Mouse (Mus musculus) kidney, embryonic 15.5 days (tissue): ENCODE results near the gene Iba57. TPM values are rescaled to one million over a fixed set of nuclear protein-coding genes. Genes with fewer than 3 reads are reported as not detected.

ENCODE experiments used
- ATAC-seq: fragments of 200-750 bp; cut with Nextera tagmentation; replicated peaks from 2 replicates; pipeline ENCODE4 v1.8.0; 2017; ENCODE audit warnings: moderate TSS enrichment; ENCODE audit not compliant: low FRiP score
- H3K27ac ChIP-seq: fragments of 300-500 bp; sonication (generic); 2 replicates; pipeline ENCODE4 v1.5.1; 2015; ENCODE audit warnings: mild to moderate bottlenecking, inconsistent platforms
- H3K27me3 ChIP-seq: fragments of 300-500 bp; sonication (generic); 2 replicates; pipeline ENCODE4 v1.6.1; 2015; ENCODE audit warnings: inconsistent platforms
- H3K36me3 ChIP-seq: fragments of 300-500 bp; sonication (generic); 2 replicates; pipeline ENCODE4 v1.6.1; 2015; ENCODE audit warnings: inconsistent platforms
- H3K4me1 ChIP-seq: fragments of 300-500 bp; sonication (generic); 2 replicates; pipeline ENCODE4 v1.6.1; 2015; ENCODE audit warnings: inconsistent platforms
- H3K4me2 ChIP-seq: fragments of 300-500 bp; sonication (generic); 2 replicates; pipeline ENCODE4 v1.6.1; 2015; ENCODE audit warnings: moderate library complexity, mild to moderate bottlenecking, inconsistent platforms
- H3K4me3 ChIP-seq: fragments of 300-500 bp; sonication (generic); replicated peaks from 2 replicates; pipeline ENCODE4 v1.5.1; 2015; ENCODE audit warnings: mild to moderate bottlenecking, inconsistent platforms
- H3K9ac ChIP-seq: fragments of 300-500 bp; sonication (generic); 2 replicates; pipeline ENCODE4 v1.6.1; 2015; ENCODE audit warnings: mild to moderate bottlenecking, inconsistent platforms
- H3K9me3 ChIP-seq: fragments of 300-500 bp; sonication (generic); replicated peaks from 2 replicates; pipeline ENCODE4 v1.6.1; 2016; ENCODE audit warnings: inconsistent platforms
- WGBS: fragments of 180-500 bp; shearing (Covaris S2); methylation state at CpG from one replicate; pipeline ENCODE4 v1.1.7; 2015; ENCODE audit warnings: mixed read lengths; 5-methylcytosine and 5-hydroxymethylcytosine counted together
- polyA plus RNA-seq: library from polyadenylated mRNA; unstranded; fragments of >200 nt; fragmentation: Nextera tagmentation; extraction: Ambion mirVana; gene quantifications from 2 replicates; pipeline ENCODE4 v1.2.1, GENCODE M21; 2015

Gene Iba57
- polyA plus RNA-seq, 1 experiment from 2014 or later, result 6.9 TPM

DNA sequence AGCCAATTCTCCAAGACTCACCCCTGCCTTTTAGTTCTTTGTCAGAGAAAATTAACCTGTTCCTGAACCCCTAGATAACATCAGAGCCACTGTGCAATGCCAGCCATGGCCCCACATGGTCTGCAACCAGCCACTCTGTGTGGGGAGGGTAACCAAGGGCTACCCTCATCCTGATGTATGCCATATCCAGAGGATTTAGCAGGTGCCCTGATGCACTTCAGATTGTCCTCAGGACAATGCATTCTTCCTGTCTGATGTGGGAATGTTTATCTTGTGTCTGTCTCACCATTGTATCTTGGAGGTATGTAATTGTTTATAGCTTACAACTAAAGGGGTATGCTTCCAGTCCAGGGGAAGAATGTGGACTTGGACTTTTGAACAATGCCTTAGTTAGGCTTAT, 32.7 kb upstream of the Iba57 start:
- no peak overlapping the region for H3K4me2 ChIP-seq
- no peaks in the 10 kb centered on the region for H3K9me3 ChIP-seq
- H3K27ac ChIP-seq, result no peak overlapping the region
- peaks cover 3% of the 10 kb centered on the region for H3K4me1 ChIP-seq
- no peak overlapping the region for H3K9ac ChIP-seq
- H3K27me3 ChIP-seq, result no peaks in the 10 kb centered on the region
- ATAC-seq, result no peak
- no peak overlapping the region for H3K4me3 ChIP-seq
- peaks cover 14% of the 10 kb centered on the region for H3K36me3 ChIP-seq

DNA sequence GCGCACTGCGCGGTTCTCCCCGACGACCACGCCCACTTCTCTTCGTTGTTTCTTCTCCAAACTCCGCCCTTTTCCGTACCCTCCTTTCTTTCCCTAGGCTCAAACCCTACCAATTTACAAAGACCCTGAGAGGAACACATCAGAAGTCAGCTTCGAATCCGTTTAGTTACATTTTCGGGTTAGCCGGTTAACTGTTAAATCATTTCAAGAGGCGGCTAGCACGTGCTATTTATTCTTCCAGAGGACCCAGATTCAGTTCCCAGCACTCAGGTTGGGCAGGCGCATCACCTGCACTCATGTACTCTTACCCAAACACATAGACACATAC, 28.5 kb upstream of the Iba57 start, which contains the start of gene Guk1:
Guk1 (minus strand) TSS at position 154 of the 328 bp plus-strand sequence.
- 5% methylated on average over 16 of the region's 16 CpGs for WGBS
- peak within 1 kb of the TSS; percentile 96 for H3K27ac ChIP-seq
- no peak for ATAC-seq
- no peaks in the 10 kb centered on the region for H3K9me3 ChIP-seq
- peak within 1 kb of the TSS; percentile 76 for H3K4me3 ChIP-seq
- H3K9ac ChIP-seq, result peak within 1 kb of the TSS; percentile 63
- H3K27me3 ChIP-seq, result no peaks in the 10 kb centered on the region
- peaks cover 14% of the 10 kb centered on the region for H3K4me1 ChIP-seq
- peak within 1 kb of the TSS; percentile 86 for H3K4me2 ChIP-seq
- no peaks in the 10 kb centered on the region for H3K36me3 ChIP-seq

DNA sequence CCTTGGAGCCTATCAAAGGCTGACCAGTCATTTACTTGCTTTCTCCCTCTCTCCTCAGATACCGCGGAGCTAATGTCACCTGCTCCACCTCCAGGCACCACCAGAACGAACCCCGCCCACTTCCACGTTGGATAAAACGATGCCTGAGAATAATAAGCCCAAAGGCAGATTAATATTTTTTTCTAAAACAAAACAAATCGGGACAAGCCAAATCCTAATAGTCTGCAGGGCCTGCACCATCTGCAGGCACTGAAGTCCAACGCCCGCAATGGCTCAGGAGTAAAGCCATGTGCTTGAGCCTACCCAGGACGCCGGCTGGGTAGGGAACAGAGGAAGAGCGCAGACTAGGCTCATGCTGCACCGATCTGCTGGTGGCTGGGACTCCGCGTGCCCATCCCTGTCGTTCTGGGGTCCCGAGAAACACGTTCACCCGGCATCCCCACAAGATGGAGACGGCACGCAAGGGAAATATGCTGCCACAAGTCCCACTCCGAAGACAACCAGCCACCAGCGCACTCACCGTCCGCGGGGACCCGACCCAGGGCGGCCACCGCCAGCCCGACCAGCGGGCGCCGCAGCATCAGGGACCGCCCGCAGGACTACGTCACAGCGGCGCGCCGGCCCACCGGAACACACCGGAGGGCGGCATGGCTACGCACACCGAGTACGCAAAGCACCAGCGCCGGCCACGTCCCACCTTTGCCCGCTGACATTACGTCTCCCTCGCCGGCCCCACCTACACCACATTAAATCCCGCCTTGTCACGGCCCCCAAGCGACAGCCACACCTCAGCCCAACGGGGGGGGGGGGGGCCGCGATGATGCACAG, 27.9 kb upstream of the Iba57 start:
- H3K27ac ChIP-seq, result peak overlapping the region; percentile 96
- under 1% methylated on average over 59 of the region's 59 CpGs for WGBS
- H3K27me3 ChIP-seq, result no peaks in the 10 kb centered on the region
- H3K9ac ChIP-seq, result peak overlapping the region; percentile 63
- H3K36me3 ChIP-seq, result 0 out of 2 replicates have a peak, but pooled peaks cover 4% of the 10 kb centered on the region
- no peaks in the 10 kb centered on the region for H3K9me3 ChIP-seq
- H3K4me3 ChIP-seq, result peak overlapping the region; percentile 76
- ATAC-seq, result peak; percentile 95
- peak overlapping the region; percentile 86 for H3K4me2 ChIP-seq
- peaks cover 16% of the 10 kb centered on the region for H3K4me1 ChIP-seq

DNA sequence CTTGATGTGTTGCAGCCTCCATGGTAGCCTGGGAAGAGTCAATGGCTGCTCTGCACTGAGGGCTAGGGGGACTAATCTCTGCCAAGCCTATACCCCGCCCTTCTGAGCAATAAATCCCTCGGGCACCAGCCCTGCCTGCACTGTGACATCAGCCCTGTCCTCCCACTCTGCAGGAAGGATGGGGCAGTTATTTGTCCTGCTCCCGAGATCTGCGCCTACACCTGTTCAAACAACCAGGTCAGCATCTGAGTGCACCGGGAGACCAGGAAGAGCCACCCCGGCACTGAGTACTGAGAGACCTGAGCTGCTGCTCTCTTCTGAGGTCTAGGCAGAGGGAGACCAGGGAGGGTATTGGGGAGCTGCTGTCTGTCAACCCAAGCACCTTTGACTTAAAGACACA, 24.2 kb upstream of the Iba57 start:
- Histone ChIP-seq H3K9ac (no peak overlapping the region), H3K27ac (no peak overlapping the region), H3K9me3 (no peaks in the 10 kb centered on the region), H3K4me1 (peaks cover 16% of the 10 kb centered on the region), H3K4me2 (no peak overlapping the region), H3K36me3 (peaks cover 36% of the 10 kb centered on the region), H3K27me3 (no peaks in the 10 kb centered on the region), H3K4me3 (no peak overlapping the region)
- WGBS, result 39% methylated on average over 6 of the region's 6 CpGs
- ATAC-seq, result no peak

DNA sequence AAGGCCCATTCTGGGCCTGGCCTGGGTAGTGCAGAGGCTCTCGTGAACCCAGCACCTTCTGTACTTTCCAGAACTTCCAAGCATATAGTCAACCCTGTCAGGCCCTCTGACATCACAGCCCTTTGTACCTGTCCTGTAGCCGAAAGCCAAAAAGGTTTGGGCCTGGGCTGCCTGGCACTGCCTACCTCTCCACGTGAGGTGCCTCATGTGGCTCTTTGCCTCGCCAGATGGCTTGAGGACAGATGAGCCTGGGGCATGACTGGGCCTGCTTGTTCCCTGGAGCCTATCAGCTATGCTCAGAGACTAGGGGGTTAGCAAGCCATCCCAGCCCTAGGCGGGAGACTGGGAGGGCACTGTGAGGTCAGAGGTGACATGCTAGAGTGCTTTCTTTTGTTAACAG, 22.0 kb upstream of the Iba57 start:
- WGBS, result 82% methylated on average over 5 of the region's 5 CpGs
- no peak for ATAC-seq
- Histone ChIP-seq H3K36me3 (peaks cover 40% of the 10 kb centered on the region), H3K27me3 (no peaks in the 10 kb centered on the region), H3K4me3 (no peak overlapping the region), H3K9me3 (no peaks in the 10 kb centered on the region), H3K4me1 (peaks cover 10% of the 10 kb centered on the region), H3K9ac (no peak overlapping the region), H3K27ac (no peak overlapping the region), H3K4me2 (no peak overlapping the region)

DNA sequence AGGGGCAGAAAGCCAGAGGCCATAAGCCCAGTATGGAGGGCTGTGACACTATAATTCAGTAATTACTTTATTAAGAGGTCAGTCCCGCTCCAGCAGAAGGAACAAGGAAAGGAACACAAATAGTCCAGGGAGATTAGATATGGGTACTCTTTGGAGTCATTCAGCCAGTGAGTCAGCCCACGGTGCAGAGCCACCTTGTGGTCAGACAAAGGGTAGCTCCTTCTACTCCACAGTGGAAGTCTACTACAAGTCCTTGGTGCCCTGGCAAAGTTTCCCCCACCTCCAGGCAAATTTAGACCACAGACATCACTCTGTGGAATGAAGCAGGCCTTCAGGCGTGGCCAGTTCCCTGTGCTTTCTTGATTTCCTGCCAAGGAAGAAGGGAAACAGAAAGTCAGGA, 20.3 kb upstream of the Iba57 start:
- Histone ChIP-seq H3K36me3 (peaks cover 40% of the 10 kb centered on the region), H3K9me3 (no peaks in the 10 kb centered on the region), H3K27ac (no peak overlapping the region), H3K4me2 (no peak overlapping the region), H3K4me1 (peaks cover 10% of the 10 kb centered on the region), H3K27me3 (peaks cover 12% of the 10 kb centered on the region), H3K4me3 (no peak overlapping the region), H3K9ac (no peak overlapping the region)
- 30% methylated on average over 3 of the region's 3 CpGs for WGBS
- ATAC-seq, result 0 out of 2 replicates have a peak, but pooled peaks have one; percentile 38

DNA sequence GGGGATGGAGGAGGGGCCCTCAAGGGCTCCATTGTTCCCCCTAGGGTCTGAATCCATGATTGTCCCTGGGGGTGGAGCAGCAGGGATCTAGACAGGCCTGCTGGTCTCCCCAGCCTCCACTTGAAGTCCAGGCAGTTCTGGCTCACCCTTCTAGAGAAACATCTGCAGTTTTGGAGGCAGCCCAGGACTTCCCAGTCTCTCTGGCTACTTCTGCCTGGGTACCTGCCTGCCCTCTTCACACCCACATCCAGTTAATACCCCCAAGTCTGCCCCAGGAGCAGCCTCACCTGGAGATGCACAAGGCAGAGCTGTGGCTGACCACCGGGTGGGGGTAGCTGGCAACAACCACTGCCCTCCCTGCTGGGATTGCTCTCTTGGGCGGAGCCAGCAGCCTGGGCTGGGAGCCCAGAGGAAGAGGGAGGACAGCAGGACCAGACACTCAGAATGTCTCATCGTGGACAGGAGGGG, 19.4 kb upstream of the Iba57 start, which contains the start of gene Gjc2:
Gjc2 (minus strand) TSS at position 350 of the 468 bp plus-strand sequence.
- 39% methylated on average over 3 of the region's 3 CpGs for WGBS
- Histone ChIP-seq H3K36me3 (peaks cover 40% of the 10 kb centered on the region), H3K4me3 (no peak within 1 kb of the TSS), H3K27ac (no peak within 1 kb of the TSS), H3K27me3 (peaks cover 22% of the 10 kb centered on the region), H3K4me2 (no peak within 1 kb of the TSS), H3K4me1 (peaks cover 10% of the 10 kb centered on the region), H3K9me3 (no peaks in the 10 kb centered on the region), H3K9ac (no peak within 1 kb of the TSS)
- ATAC-seq, result no peak

DNA sequence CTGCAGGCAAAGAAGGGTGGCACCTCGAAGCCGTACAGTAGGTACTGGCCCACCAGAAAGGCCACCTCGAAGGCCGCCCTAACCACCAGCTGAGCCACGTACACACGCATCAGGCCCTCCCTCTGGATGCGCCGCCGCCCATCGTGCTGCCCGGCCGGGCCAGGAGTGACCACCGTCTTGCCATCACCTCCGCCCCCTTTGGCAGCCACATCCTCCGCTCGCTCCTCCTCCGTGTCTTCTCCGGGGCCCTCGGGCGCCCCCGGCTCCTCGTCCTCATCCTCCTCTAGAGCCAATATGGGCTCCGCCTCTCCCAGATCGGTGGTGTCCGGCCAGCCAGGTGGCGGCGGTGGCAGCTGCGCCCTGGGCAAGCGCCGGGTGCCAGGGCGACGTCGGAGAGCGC, 13.4 kb upstream of the Iba57 start:
- Histone ChIP-seq H3K27me3 (peaks cover 69% of the 10 kb centered on the region), H3K4me2 (peak overlapping the region; percentile 52), H3K4me3 (peak overlapping the region; percentile 29), H3K9ac (no peak overlapping the region), H3K27ac (no peak overlapping the region), H3K36me3 (no peaks in the 10 kb centered on the region), H3K9me3 (no peaks in the 10 kb centered on the region), H3K4me1 (peaks cover 11% of the 10 kb centered on the region)
- ATAC-seq, result no peak
- 5% methylated on average over 33 of the region's 34 CpGs for WGBS

DNA sequence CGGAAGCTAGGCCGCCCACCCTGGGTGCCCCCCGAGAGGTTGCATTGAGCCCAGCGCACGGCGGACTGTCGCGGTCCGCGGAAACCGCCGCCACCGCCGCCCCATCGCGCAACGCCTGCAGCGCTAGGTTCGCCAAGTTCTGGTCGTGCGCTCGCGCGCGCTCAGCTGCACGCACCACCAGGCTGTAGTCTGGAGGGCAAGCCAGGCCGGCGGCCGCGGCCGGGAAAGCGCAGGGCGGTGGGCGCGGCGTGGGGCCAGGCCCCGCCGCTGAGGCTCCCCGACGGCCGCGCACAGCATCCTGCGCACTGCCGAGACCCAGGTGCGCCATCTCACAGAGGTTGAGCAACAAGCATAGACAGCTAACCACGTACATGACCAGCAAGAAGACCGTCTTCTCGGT, 12.9 kb upstream of the Iba57 start:
- 2% methylated on average over 48 of the region's 48 CpGs for WGBS
- peaks cover 69% of the 10 kb centered on the region for H3K27me3 ChIP-seq
- H3K4me2 ChIP-seq, result peak overlapping the region; percentile 52
- H3K9me3 ChIP-seq, result no peaks in the 10 kb centered on the region
- no peaks in the 10 kb centered on the region for H3K36me3 ChIP-seq
- no peak overlapping the region for H3K9ac ChIP-seq
- no peak overlapping the region for H3K27ac ChIP-seq
- H3K4me3 ChIP-seq, result peak overlapping the region; percentile 29
- H3K4me1 ChIP-seq, result peaks cover 11% of the 10 kb centered on the region
- ATAC-seq, result no peak

DNA sequence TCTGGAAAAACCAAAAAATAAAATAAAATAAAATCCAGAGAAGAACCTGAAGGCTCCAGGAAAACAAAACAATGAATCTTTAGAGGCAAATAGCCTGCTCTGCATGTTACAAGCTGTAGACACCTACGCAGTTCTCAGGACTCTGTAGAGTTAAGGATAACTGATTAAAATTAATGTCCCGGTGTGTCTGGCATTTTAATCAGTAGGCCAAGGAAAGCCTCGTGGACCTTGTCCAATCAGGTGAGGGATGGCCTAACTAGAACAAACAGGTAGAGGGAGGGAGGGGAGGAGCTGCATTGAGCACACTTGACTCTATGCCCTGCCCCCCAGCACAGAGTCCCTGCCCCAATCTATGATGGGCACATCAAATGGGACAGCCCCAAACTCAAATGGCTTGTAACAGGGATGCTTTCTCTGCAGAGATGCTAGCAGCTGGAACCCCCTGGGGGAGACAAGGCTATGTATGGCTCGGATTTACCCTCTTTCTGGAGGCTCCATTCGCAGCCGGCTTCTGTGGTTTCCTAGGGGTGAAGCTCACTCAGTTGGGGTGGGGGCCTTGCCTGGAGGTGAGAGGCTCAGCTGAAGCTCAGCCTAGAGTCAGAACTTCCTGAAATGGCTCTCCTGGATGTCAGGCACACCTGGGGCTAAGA, 10.8 kb upstream of the Iba57 start:
- whole genome bisulfite sequencing, result 52% methylated on average over 6 of the region's 6 CpGs
- no peaks in the 10 kb centered on the region for H3K9me3 ChIP-seq
- no peak for ATAC-seq
- H3K27me3 ChIP-seq, result peaks cover 61% of the 10 kb centered on the region
- H3K9ac ChIP-seq, result no peak overlapping the region
- no peaks in the 10 kb centered on the region for H3K36me3 ChIP-seq
- H3K4me3 ChIP-seq, result no peak overlapping the region
- H3K4me2 ChIP-seq, result no peak overlapping the region
- H3K4me1 ChIP-seq, result peaks cover 11% of the 10 kb centered on the region
- no peak overlapping the region for H3K27ac ChIP-seq

DNA sequence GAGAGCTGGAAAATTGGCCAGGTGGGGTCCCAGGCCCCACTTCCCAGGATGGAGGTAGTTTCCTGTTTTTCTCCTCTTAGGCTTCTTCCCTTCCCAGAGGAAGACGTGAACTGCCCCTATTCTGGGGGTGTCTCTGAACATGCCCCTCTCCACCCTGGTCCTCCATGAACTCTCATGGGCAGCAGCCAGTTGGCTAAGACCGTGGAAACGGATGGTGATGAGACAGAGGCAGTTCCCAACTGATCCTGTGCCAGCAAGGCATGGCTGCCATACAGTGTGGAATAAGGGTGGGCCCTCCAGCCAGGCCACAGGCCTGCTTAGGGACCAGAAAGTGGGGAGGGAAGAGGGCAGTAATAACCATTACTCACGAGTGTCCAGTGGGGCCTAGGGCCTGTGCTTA, 7.0 kb upstream of the Iba57 start:
- no peak overlapping the region for H3K27ac ChIP-seq
- H3K4me1 ChIP-seq, result no peaks in the 10 kb centered on the region
- no peak for ATAC-seq
- WGBS, result 83% methylated on average over 4 of the region's 4 CpGs
- no peak overlapping the region for H3K4me3 ChIP-seq
- H3K27me3 ChIP-seq, result peaks cover 24% of the 10 kb centered on the region
- H3K9ac ChIP-seq, result no peak overlapping the region
- no peaks in the 10 kb centered on the region for H3K36me3 ChIP-seq
- no peaks in the 10 kb centered on the region for H3K9me3 ChIP-seq
- H3K4me2 ChIP-seq, result no peak overlapping the region

DNA sequence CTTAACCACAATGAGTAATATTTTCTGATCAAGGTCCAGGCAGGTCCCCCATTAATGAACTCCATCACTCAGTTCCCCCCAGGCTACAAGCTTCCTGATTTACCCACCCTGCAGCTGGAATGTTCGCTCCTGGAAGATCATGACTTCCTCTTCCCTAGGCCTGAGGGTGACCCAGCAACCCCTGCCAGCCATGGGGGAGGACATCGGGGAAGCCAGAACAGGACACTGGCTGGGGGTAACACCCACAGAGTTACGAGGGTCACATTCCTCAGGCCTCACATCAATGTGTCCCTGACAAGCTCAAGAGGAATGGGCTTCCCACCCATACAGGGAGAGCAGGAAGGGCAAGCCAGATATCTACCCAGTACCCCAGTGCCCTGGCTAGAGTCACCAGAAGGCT, 6.3 kb upstream of the Iba57 start:
- no peak for ATAC-seq
- Histone ChIP-seq H3K4me2 (no peak overlapping the region), H3K9me3 (no peaks in the 10 kb centered on the region), H3K9ac (no peak overlapping the region), H3K27ac (no peak overlapping the region), H3K36me3 (no peaks in the 10 kb centered on the region), H3K27me3 (peaks cover 16% of the 10 kb centered on the region), H3K4me3 (no peak overlapping the region), H3K4me1 (peaks cover under 1% of the 10 kb centered on the region; the same call in 1 of the 2 replicates)
- 42% methylated on average over 3 of the region's 3 CpGs for WGBS
